Mouse (Mus musculus) T-helper 17 cell (primary cell): ENCODE measurements around the gene Egfl6.
"Not testable (repeated sequence)": the region's sequence is repeated elsewhere in the genome, so short reads cannot be mapped to it uniquely, and the experiment has no call there.

Experiments
- in situ Hi-C, 2 experiments: fragments of 300-600 bp; cut with MboI, MseI; formaldehyde crosslinking; loops; 1 replicate in 1 of 2; 2 replicates in 1 of 2; pipeline ENCODE4 v1.15.1; 2025; ENCODE audit warnings: high pct_unique_total_duplicates in 2 of 2

Egfl6 gene

DNA sequence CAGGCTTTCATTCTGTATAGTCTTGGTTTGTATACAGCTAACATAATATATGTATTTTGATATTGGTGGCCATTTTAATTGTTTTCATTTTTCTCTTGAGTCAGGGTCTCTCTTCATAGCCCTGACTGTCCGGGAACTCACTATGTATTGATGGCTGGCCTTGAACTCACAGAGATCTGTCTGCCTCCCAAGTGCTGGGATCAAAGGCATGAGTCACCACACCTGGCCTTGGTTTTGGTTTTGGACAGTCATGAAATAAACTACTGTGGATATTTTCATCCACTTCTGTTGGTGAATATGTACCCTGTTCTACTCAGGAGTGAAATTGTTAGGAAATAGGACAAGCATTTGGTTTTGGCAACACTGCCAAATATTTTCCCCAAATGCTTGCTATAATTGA lies 68.9 kb downstream of the Egfl6 start:
- in situ Hi-C loops: no loop called here

DNA sequence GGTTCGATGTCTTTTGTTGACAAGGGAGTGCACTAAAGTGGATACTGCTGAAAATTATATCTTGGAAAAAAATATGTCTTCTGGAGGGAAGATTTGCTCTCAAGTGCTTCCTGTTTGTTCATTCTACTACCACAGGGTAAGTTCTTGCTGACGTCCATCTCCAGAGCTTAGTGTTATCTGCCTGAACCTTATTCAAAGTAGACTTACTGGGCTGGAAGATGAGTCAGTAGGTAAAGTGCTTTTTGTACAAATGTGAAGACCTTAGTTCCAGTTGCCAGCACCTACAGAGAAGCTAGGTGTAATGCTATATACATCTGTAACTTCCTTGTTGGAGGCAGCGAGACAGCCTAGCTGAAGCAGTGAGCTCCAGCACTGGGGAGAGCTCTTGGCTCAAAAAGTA lies 69.6 kb downstream of the Egfl6 start:
- in situ Hi-C loops: no loop called here

- in situ Hi-C loops: not testable (repeated sequence)
These were observed 71.5 kb downstream of the Egfl6 start for GRCm38 (mm10) chrX:166514035-166514434.

DNA sequence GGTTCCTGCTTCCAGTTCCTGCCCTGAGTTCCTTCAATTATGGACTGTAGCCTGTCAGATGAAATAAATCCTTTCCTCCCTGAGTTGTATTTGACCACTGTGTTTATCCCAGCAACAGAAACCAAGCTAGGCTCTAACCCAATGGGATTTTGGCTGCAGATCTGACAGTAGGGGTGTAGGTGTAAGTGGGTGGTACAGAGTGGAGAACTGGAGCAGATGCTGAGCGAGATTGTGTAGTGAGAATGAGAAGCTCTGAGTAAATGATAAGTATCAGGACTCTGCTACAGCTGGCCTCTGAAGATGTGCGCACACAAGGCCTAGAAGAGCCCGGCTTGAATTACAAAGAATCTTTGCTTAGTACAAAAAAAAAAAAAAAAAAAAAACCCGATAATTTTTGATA lies 73.4 kb downstream of the Egfl6 start:
- in situ Hi-C loops: no loop called here

DNA sequence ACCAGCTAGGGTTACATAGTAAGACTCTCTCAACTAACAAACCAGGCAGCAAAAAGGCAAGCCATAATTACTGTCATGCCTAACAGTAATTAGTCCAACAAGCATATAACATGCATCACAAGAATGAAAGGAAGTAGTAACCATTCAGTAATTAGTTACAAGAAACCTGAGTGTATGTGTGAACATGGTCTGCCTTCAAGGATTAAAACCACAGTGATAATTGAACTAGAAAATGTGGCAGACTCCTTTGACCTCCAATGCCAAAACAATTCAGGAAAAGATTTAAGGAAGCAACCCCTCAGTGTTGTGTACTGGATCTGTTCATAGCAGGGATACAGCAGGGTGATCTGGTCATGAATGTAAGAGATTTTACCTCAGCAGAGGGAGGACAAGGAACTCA lies 74.4 kb downstream of the Egfl6 start:
- in situ Hi-C loops: no loop called here

DNA sequence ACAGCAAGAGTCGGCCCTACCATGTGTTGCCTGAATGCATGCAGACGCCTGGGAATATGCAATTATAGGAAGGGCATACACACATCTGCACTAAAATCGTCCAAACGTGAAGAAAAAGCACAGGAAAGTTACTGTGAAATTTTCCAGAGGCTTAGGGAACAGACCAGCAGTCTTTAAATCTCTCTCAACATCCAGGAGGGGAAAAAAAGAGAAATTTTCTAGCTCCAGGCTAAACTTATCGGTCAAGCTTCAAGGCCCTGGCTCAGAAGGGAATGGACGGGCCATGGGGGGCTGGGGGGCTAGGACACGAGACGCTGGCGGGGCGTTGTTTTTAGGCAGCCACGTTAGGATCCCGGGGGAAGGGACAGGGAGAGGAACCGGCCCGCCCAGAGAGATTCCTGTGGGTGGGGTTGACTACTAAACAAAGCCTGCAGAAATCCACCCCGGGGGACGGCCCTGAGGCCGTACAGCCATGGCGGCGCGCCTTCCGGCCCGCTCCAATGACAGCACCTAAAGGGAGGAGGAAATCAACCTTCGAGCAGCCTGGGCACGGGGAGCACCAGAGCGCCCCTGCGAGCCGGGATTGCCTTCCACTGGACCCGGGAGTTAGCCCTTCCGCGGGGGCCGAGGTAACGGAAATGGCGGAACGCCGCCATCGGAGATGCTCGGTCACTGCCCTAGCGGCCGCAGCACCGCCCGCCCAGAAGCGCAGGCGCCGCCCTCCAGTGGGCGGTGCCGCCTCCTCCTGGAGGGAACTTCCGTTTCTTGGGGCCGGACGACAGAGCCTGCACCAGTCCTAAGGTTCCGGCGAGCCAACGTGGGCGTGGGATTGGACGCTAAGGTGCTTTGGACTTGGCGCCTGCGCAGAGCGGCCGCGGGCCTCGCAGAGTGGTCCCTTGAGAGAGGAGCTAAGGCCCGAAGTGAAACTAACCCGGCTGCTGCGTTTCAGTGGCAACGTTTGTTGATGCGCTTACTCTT lies 75.5 kb downstream of the Egfl6 start:
- in situ Hi-C loops: no loop called here

- in situ Hi-C loops: no loop called here
These were observed 81.1 kb downstream of the Egfl6 start for GRCm38 (mm10) chrX:166504421-166504820.

DNA sequence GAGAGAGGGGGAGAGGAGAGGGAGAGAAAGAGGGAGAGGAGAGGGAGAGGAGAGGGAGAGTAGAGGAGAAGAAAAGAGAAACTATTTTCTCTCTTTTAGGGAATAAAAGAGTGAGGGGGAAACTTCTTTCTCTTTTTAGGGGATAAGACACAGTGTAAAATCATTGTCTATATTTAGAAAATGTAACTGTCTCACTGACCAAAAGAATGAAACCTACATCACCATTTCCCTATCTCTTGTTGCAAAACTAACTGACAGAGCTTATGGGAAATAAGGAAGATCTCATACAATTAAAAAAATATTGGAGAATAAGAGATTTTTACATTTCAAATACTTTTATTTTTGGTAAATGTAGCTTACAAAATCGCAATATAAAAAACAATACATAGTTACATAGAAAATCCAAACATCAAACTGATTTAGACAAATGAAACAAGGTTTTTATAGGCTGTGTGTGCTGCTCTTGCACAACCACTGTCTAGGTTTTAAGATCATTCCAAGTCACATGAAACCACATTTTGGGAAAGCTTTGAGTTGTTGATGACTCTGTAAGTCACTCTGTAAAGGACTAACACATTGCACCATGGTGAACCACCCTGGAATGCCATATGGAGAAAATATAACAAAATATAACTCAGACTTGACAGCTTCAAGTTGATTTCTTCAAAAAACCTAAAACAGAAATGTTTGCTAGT lies 85.9 kb downstream of the Egfl6 start:
- in situ Hi-C loops: no loop called here

DNA sequence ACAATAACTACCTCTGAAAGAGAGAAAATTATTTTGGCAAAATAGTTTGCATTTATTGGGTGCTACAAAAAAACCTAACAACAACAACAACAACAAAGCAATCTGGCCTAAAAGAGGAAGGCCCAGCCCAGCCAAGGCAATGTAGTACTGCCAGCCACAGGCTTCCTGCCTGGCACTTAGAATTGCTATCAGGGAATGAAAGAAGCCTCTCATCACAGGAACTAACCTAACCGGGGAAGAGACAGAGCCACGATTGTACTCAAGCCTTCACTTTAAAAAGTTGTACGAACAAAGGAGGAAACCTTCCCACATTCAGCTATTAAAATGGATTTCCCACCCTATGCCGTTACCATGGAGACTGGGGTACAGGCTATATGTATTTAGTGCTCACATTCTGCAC lies 87.7 kb downstream of the Egfl6 start:
- in situ Hi-C loops: no loop called here

GRCm38 (mm10) chrX:166495052-166495451 lies 90.5 kb downstream of the Egfl6 start:
- in situ Hi-C loops: no loop called here

DNA sequence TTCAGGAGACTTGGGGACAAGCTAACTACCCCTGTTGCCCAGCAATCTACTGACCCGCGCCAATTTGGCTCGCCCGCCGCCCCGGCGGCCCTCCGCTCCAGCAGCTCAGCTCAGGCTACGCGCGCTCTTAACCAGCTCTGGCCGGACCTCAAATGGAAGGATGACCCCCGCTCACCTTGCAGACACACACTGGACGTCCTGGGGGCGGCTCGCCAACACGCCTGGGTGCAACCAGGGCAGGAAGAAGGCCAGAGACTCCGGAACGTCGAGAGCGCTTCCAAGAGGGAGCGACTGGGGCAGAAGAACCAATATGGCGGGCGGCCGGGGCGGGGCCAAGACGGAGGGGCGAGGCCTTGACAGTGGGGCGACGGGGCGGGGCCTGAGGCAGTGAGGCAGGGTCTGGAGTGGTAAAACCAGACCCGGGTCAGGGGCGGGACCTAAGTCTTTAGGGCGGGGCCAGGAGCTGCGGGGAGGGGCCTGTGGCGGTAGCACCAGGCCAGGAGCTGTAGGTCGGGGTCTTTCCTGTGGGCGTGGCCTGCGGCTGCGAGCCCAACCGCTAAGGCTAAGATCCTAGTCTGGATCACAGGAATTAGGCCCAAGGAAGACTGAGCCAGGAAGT lies 106.0 kb downstream of the Egfl6 start, which contains the start of gene Rab9:
TSS of gene Rab9 (minus strand) at position 503 of the 619 bp plus-strand sequence.
- in situ Hi-C loops: loop anchor here in 1 of 2 experiments (10.0 kb wide), 1 partner anchor 175 kb away; no protein-coding TSS in a partner anchor

- in situ Hi-C loops: loop anchor here in 1 of 2 experiments (10.0 kb wide), 1 partner anchor 176 kb away; no protein-coding TSS in a partner anchor
These were observed 106.7 kb downstream of the Egfl6 start for GRCm38 (mm10) chrX:166478631-166479364.

DNA sequence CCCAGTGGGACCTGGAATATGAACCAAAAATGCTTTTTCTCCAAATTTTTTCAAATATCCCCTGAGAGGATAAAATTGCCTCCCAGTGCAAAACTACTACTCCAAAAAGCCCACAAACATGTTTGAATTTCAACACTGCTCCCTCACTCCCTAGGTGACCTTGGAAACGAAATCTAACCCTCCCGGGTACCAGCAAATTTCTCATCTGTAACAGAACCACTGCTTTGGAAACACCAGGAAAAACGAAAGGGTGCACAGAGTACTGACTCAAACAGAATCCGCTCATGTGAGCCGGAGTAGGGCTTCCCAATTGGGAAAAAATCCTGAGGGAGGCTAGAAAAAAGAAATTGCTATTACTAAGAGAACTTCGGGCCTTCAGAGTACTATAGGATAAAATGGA lies 108.1 kb downstream of the Egfl6 start:
- in situ Hi-C loops: loop anchor here in 1 of 2 experiments (10.0 kb wide), 1 partner anchor 177 kb away; no protein-coding TSS in a partner anchor
